Mouse (Mus musculus): ENCODE results near the gene Zswim4.

Gene Zswim4

DNA sequence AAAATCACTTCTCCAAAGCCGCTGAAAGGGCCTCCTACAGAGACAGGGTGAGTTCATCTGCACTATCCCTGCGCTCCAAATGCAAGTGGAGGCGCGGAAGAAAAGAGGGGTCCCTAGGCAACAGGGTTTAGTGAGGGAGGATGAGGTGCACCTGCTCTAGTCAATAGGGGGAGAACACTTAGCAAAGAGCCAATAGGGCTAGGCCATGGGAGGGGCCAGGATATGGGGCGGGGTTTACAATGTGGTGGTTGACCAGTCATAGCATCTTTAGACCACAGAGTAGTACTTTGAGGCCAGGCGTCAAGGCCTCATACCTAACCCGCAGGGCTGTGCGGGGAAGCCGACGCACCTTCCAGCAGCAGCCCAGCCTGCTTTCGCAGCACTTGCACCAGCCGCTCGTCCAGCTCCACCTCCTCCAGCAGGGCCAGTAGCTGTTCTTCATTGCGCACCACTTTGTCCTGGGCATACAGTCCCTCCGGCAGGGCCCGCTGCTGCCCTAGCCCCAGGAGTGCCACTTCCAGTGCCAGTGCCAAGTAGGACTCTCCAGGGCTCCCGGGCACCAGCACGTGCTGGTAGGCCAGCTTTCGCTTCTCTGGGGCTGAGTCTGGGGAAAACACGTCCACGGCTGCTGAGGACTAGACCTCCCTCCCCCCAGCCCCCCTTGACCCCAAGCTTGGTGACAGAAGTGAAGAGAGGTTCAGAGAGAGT, 13.4 kb downstream of the Zswim4 start:
- no peak for DNase-seq

DNA sequence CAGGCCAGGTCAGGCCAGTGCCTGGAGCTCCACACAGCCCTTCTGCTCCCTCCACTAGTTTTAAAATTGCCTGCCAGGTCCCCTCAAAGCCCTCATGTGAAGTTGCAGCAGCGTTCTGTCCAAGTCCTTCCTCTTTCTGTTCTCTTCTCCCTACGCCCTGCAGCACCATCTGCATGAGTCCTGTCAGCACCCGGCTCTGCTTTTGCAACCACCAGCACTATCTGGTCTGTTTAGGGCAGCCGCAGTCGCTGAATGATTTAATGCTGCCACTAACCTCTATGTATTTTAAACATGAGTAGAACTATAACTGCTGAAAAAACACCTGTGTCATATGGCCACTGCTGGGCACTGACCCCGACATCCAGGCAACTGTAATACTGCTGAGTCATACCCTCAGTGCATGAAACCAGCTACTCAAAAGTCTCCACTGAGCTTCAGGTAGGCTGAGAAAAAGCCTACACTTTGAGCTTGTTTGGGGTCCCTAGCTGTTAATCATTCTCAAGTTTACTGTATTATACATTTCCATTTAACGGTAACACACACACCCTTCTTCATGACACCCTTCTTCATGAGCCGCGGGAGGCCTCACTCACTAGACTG, 14.2 kb downstream of the Zswim4 start:
- DNase-seq: no peak

DNA sequence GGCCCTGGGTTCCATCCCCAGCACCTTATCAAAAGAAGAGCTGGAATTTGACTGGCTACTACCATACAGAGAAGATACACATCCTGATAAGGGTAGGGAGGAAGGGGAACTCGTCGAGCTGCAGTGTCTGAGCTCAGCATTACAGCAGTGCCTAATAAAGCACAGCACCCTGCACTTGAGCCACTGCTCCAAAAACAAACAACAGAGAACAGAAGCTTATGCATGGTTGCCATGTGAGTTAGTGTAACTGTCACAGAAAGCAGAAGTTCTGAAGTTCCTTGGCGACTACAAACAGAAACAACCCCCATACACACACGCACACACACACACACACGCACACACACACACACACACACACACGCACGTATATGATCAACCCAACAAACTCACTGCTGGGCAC, 16.8 kb downstream of the Zswim4 start:
- DNase-seq: no peak

DNA sequence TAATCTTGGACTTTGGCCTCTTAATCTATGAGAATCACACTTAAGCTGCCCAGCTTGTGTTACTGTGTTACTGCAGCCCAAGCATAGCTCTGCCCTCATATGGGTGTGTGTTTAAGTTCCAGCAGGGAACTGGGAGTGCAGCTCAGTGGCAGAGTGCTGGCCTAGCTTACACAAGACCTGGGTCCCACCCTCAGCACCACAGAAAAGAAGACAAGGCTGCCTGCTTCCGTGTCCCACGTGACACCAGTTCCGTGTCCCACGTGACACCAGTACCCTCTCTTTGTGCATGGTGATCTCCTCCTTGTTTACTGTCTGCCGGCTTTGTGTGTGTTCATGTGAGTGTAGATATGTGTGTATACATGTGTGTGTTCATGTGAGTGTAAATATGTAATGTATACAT, 18.7 kb downstream of the Zswim4 start:
- no peak for DNase-seq

DNA sequence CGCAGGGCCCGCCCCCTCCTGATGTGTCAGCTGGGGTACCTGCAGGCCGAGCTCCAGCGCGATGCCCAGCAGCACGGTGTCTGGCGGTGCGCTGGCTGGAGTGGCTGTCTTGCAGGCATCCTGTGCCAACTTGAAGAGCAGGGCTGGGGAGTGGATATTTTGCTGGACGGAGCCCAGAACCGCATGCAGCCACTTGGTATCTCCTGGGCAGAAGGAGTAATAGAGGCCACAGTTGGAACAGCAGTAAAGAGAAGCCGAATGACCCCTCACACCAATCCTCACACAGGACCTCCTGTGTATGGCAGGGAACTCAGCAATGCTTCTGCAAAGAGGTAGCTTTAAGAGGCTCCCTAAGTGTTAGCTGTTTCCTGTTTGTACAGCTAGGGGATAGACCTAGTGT, 19.6 kb downstream of the Zswim4 start:
- DNase-seq: no peak

DNA sequence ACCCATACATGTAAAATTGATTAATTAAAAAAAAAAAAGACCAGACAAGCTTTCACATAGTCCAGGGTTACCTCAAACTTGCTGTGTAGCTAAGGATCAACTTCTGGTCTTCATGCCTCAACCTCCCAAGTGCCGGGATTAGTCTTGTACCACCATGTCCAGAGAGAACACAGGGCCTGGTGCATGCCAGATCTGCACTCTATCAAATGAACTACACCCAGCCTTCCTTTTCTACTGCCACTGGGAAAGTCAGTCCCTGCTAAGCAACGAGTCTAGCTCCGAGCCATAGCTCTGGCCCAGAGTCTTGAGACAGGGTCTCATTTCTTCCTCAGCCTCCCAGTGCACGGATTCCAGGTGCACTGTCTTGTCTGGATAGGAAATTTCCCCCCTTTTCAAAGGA, 23.6 kb downstream of the Zswim4 start:
- no peak for DNase-seq

DNA sequence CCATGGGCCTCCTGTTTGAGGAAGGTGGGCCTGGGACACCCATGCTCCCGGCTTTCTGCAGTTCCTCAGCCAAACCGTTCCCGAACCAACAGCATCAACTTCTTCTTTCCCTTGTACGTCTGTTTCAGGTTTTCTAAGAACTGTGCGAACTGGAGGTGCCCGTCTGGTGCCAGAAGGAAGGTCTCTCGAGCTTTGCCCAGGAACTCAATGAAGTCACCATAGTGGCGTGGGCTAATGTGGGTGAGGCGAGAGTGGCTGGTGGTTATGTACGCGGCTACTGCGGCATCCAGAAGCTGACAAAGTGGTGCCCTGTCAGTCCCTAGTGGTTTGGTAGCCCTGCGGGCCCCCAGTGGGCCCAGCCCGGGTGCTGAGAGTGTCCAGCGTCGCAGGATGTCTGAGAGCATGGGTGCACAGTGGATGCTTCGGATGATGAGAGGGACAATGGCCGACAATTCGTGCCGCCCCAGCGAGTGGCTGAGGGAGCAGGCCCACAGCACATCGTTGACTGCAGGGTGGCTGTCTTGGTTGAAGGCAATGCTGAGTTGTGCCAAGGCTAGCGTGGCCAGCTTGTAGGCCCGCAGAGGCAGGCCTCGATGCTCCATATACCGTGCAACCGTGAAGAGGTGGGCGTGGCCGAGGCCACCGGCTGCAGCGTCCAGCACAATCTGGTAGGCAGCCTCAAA, 24.8 kb downstream of the Zswim4 start:
- DNase-seq: no peak

DNA sequence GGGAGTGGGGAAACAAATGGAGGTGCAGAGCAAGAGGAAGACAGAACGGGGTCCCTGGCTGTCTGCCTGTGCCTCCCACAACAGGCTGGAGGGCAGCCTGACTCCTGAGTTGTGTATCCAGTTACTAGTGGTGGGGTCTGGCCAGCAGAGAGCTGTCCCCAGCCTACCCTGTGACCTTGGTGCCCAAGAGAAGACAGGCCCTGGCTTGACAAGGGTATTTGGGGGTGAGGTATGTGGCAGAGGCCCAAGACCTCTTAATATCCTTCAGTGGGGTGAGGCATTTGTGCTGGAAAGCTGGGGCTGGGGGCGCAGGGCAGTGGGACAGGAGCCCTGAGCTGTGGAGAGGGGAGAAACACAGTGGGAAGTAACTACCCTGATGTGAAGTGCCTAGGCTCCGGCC, 25.7 kb downstream of the Zswim4 start:
- no peak for DNase-seq

DNA sequence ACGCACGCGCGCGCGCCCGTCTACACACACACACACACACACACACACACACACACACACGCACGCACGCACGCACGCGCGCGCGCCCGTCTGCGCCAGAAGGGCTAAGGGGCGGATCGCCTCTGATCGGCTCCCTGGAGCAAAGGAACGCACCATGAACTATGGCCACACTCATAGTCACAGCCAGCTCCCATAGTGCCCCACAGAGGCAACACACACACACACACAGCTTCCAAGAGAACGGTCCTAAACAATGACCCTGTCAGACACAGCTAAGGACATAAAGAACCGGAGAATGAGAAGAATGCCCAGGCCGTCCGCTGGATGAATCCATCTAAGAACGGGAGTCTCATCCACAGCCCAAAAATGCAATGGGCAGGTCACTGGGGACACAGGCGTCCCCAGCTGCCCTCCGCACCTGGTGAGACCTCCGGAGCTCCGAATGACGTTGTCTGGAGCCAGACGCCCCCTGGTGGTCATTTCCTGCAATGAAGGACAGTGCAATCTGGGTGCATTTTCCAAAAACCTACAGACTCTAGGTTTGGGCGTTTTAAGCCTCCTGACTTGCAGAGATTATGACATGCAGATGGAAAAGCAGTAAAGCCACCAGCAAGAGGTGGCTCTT, 26.6 kb downstream of the Zswim4 start:
- DNase-seq: peak; percentile 91

DNA sequence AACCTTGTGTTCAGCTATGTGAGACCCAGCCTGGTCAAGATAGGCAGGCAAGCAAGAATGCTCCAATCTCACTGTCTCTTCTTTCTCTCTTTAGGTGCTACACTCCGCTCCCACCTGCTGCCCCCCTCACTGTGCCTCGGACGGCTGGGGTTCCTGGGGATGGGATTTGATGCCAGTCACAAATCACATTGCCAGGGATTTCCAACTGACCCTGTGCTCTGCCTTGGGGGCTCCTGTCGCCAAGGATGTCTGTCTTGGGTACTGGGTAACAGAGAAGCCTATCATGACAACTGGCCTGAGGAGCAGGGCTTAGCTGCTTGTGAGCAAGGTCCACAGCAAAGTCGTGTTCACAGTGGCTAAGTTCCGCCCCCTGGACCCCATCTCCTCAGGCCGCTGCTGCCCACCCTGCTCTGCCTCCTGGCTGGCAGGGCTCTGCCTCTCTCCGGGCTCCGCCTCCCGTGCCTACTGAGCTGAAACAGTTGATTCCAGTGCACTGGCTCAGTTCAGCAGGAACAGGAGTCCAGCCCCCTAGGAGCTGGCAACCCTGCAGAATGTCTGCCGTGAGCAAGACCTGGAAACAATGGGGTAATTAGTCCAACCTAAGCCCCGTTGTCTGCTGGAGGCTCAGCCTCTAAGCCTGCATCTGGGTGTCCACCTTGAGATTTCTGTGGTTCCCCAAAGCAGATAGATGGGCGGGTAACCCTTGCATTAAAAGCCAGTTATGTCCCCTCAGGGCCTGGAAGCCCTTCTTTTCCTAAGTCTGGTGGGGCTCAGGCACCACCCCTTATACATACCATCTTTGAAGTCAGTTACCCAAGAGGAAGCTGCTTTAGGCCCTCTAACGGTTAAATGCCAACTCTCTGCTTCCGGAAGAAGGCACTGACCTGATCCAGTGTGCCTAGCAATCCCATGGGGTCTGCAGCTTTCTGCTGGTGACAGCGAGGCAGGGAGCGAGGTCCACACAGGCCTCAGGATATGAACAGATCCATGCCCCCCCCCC, 28.2 kb downstream of the Zswim4 start:
- DNase-seq: peak; percentile 68

DNA sequence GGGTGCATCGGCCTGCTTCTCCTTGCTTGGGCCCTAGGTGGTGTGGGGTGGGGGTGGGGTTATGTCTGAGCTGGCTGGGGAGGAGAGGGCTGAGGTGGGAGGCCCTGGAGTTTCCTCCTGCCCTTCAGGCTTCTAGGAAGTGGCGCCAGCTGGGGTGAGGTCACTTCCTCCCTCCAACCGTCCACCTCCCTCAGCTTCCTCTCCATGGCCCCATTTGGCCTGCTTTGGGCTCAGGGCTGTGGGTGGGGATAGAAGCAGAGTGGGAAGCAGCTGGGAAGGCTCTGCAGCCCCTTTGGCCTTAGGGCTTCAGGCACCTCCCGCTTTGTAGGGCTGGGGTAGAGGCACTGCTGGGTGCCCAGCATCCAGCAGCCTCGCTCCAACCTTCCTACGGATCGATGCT, 29.0 kb downstream of the Zswim4 start:
- DNase-seq: peak; percentile 77

DNA sequence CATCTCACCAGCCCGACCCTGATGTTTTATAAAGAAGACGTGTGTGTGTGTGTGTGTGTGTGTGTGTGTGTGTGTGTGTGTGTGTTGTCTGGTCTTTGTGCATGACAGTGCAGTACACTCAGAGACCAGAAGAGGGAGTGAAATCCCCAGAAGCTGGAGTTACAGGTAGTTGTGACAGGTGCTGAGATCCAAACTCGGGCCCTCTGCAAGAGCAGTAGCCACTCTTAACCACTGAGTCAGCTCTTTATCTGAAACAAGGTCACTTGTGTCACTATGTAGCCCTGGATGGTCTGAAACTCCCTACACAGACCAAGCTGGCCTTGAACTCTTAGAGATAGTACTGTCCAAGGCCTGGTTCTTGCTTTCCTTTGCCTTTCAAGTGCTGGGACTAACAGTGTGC, 30.2 kb downstream of the Zswim4 start:
- DNase-seq: no peak

DNA sequence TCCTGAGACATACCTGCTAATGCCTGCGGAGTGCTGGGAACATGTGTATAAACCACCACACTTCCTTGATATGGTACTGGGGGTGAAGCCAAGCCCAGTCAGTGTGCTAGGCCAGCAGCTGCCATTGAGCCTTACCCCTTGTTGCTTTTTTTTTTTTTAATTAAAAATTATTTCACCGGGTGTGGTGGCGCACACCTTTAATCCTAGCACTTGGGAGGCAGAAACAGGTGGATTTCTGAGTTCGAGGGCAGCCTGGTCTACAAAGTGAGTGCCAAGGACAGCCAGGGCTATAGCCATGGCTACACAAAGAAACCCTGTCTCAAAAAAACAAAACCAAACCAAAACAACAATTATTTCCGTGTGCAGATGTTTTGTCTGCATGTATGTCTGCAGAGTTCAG, 31.8 kb downstream of the Zswim4 start:
- no peak for DNase-seq

DNA sequence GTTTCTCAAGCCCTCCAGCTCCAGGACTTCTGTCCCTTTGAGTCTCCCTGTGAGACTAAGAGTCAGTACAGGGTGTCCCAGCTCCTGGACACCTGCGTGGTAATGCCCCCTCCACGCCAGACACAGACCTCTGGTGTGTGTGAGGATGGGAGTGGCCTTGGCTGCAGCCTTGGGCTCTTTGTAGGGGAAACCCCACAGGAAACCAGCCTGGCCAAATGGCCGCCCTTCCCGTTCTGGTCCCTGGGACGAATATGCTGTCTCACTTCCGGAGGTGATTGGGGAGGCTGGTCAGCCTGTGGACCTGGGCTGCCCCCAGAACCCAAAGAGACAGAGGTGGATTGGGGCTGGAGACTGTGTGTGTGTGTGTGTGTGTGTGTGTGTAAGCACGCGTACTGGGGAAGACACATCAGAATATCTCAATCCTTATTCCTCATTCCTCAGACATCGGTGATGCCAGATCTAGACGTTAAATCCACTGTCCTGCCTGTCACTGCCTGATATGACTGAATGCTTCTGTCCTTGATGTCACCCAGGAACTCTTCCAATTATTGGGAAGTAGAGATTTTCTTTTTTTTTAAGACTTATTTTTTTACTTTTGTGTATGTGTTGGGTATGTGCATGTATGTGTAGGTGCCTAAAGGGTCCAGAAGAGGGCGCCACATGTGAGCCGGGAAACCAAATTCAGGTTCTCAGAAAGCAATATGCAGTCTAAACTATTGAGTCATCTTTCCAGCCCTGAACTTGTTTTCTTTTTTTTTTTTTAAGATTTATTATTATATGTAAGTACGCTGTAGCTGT, 32.7 kb downstream of the Zswim4 start:
- peak; percentile 42 for DNase-seq

DNA sequence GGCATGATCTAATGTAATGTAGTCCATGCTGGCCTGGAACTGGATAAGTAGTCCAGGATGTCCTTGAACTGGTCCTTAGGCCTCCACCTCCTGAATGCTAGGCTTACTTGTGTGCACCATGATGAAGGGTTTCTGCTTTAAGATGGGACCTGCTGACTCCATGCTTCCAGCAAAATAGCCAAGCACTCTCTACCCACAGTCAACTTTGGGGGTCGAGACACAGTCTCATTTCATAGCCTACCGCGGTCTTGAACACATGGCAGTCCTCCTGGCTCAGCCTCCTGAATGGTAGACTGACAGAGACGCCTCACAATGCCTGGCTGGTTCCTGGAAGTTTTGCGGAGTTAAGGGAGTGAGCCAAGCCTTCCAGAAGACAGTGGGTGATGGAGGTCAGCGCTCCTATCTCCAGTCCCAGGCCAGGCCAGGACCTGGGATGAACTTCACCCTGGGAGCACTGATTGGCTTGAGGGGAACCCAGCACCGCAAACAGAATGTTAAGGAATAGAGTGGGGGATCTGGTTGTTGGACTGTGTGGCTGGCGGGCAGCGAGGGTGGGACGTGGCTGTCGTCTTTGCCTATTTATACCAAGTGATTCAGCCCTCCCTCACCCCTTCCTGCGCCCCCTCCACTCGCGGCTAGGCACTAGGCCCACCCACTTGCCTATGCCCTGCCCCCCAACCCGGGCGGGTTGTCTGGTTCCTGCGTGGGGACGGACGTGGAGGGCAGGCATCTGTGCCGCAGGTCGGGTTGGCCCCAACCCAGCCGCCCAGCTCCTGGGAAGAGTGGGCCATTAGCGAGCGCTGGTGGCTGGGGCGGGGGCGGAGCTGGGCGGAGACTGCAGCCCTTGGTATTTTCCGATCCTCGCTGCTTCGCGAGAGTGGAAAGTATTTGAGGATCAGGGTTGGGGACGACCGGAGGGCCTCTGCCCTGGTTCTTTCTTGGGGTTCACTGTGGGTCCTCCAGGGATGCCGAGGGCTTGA, 33.6 kb downstream of the Zswim4 start:
- DNase-seq: peak; percentile 88

DNA sequence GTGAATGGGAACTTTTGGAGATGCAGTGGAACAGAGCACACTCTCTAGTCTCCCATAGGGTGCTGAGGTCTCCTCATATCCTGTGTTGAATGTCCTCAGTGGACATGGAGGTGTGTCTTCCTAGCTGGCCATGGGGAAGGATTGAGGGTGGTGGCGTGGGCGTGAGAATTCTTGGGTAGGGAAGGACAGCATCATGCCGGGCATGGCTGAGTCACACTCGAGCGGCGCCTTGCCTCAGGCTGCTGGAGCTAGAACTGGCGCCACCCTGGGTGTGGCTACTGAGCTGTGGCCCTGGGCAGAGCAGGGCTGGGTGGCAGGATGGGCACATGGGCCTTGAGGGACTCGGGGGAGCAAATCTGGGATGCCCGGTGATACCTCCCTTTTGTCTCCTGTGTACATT, 34.4 kb downstream of the Zswim4 start:
- DNase-seq: no peak

DNA sequence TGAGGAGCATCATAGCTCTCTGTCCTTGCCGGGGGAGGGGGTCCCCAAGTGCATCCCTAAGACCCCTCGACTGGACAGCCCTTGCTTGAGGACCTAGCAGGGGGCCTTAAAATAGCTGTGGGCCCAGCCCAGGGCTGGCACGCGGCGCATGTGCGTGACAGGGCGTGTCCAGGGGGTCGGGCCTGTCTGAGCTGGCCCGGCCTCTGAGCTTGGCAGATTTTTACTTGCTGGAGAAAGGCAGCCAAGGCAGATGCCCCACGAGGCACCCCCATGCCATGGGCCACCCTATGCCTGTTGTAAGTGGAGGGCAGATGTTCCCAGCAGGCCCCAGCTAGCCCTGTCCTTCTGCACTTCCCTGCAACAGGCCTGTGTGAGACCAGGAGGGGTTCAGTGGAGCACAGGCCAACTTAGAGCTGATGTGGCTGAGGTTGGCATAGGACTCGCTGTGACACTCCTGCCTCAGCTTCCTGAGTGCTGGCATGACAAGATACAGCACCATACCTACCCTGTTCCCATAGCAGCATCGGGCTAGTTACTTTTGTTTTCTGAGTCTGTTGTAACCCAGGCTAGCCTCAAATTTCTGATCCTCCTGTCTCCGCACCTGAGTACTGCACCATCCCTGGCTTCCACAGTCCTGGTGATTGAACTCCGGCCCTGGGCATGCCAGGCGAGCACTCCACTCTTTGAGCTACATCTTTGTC, 35.2 kb downstream of the Zswim4 start:
- DNase-seq: no peak

DNA sequence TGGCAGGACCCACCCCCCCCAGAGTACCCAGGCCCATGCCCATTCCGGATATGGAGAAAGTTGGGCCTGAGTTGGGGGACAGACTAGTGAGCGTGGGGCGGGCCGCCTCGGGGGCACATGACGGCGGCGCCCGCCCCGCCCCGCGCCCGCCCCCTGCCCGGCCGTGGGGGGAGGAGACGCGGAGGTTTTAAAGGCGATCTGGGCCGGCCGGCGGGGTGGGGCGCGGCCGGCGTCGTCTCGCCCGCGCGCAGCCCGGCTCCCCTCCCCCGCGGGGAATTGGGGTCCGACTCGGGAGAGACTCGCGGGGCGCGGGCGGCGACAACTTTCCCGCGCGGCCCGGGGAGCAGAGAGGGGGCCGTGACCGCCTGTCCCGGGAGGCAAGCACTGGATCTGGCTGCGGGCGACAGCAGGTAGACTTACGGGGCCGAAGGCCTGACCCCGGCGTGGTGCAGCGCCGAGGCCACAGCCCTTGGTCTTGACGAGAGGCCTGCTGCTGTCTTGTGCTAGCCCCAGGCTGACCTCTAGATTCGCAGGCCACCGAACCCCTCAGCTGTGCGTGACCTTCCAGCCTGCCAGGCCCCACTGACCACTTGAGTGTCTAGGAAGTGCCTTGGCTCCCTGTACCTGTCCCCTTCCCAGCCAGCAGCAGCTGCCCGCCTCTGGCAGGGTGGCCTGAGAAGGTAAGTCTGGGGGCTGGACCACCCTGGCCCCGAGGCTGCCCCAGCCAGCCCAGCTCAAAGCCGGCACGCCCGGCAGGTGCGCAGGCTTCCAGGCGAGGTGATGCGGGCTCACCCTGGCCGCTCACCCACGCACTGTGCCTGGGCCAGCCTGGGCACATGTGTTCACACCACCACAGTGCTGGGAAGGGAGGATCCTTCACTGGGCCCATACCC, 36.0 kb downstream of the Zswim4 start:
- peak; percentile 67 for DNase-seq

DNA sequence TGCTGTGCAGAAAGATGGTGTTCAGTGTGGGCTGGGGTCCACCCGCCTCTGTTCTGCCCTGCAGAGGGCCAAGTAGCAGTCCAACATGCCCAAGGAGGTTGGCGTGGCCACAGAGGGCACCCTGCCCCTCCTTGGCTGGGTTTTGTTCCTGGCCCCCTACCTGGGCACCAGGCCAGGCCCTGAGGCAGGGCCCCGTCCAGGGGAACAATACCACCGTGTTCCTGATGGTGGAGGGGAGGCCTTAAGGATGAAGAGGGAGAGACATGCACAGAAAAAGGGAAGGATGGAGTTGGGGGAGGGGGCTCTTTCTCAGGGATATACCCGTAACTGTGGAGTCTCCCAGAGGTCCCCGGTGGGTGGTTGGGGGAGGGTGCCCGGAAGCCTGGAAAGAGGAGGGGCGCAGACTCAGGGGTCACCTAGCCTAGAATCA, 36.7 kb downstream of the Zswim4 start:
- DNase-seq: peak; percentile 40
